Mouse (Mus musculus): ENCODE measurements around the gene Zic4. TPM values are rescaled to one million over a fixed set of nuclear protein-coding genes. Genes with fewer than 3 reads are reported as not detected.

Gene Zic4
- polyA plus RNA-seq, 1 experiment: not detected

GRCm38 (mm10) chr9:91400482-91401093 lies 38.4 kb downstream of the Zic4 start:
- no peak overlapping the region for H3K27ac ChIP-seq (ENCODE audit: insufficient read depth, low read length)
- H3K9ac ChIP-seq (ENCODE audit: low read depth, poor library complexity, severe bottlenecking): no peak overlapping the region
- TF ChIP-seq CTCF (IDR thresholded peaks at IDR 0.05; ENCODE audit: low read depth, low read length) (no peak), EP300 (IDR thresholded peaks at IDR 0.05; ENCODE audit: insufficient read depth, low read depth, low read length) (no peak)
- no peaks in the 10 kb centered on the region for H3K4me1 ChIP-seq (ENCODE audit: control insufficient read depth, insufficient read depth, low read length)
- peaks cover 17% of the 10 kb centered on the region for H3K27me3 ChIP-seq (ENCODE audit: control insufficient read depth, insufficient read depth, low read length, poor library complexity, severe bottlenecking)
- no peaks in the 10 kb centered on the region for H3K9me3 ChIP-seq (replicated peaks; ENCODE audit: control insufficient read depth, insufficient read depth, low read length, poor library complexity, severe bottlenecking)
- no peaks in the 10 kb centered on the region for H3K36me3 ChIP-seq (ENCODE audit: control insufficient read depth, insufficient read depth, low read length, poor library complexity, severe bottlenecking)
- H3K4me3 ChIP-seq (ENCODE audit: low read depth, low read length): no peak overlapping the region

- Histone ChIP-seq H3K9ac (ENCODE audit: low read depth, poor library complexity, severe bottlenecking) (no peak overlapping the region), H3K4me1 (ENCODE audit: control insufficient read depth, insufficient read depth, low read length) (no peaks in the 10 kb centered on the region), H3K27me3 (ENCODE audit: control insufficient read depth, insufficient read depth, low read length, poor library complexity, severe bottlenecking) (peaks cover 14% of the 10 kb centered on the region), H3K4me3 (ENCODE audit: low read depth, low read length) (no peak overlapping the region), H3K36me3 (ENCODE audit: control insufficient read depth, insufficient read depth, low read length, poor library complexity, severe bottlenecking) (no peaks in the 10 kb centered on the region), H3K9me3 (replicated peaks; ENCODE audit: control insufficient read depth, insufficient read depth, low read length, poor library complexity, severe bottlenecking) (no peaks in the 10 kb centered on the region), H3K27ac (ENCODE audit: insufficient read depth, low read length) (no peak overlapping the region)
- TF ChIP-seq CTCF (IDR thresholded peaks at IDR 0.05; ENCODE audit: low read depth, low read length): no peak
- TF ChIP-seq POLR2A (IDR thresholded peaks at IDR 0.05; ENCODE audit: insufficient read depth, low read length): no peak
- TF ChIP-seq EP300 (IDR thresholded peaks at IDR 0.05; ENCODE audit: insufficient read depth, low read depth, low read length): no peak
Measured at GRCm38 (mm10) chr9:91401471-91401870, 39.3 kb downstream of the Zic4 start.

GRCm38 (mm10) chr9:91404229-91404628 lies 42.0 kb downstream of the Zic4 start:
- no peaks in the 10 kb centered on the region for H3K4me1 ChIP-seq (ENCODE audit: control insufficient read depth, insufficient read depth, low read length)
- peaks cover 18% of the 10 kb centered on the region for H3K27me3 ChIP-seq (ENCODE audit: control insufficient read depth, insufficient read depth, low read length, poor library complexity, severe bottlenecking)
- no peak overlapping the region for H3K9ac ChIP-seq (ENCODE audit: low read depth, poor library complexity, severe bottlenecking)
- no peaks in the 10 kb centered on the region for H3K36me3 ChIP-seq (ENCODE audit: control insufficient read depth, insufficient read depth, low read length, poor library complexity, severe bottlenecking)
- TF ChIP-seq EP300 (IDR thresholded peaks at IDR 0.05; ENCODE audit: insufficient read depth, low read depth, low read length) (no peak), POLR2A (IDR thresholded peaks at IDR 0.05; ENCODE audit: insufficient read depth, low read length) (no peak), CTCF (IDR thresholded peaks at IDR 0.05; ENCODE audit: low read depth, low read length) (no peak)
- H3K27ac ChIP-seq (ENCODE audit: insufficient read depth, low read length): no peak overlapping the region
- no peaks in the 10 kb centered on the region for H3K9me3 ChIP-seq (replicated peaks; ENCODE audit: control insufficient read depth, insufficient read depth, low read length, poor library complexity, severe bottlenecking)
- H3K4me3 ChIP-seq (ENCODE audit: low read depth, low read length): no peak overlapping the region

- Histone ChIP-seq H3K27me3 (ENCODE audit: control insufficient read depth, insufficient read depth, low read length, poor library complexity, severe bottlenecking) (peaks cover 18% of the 10 kb centered on the region), H3K9me3 (replicated peaks; ENCODE audit: control insufficient read depth, insufficient read depth, low read length, poor library complexity, severe bottlenecking) (no peaks in the 10 kb centered on the region), H3K4me3 (ENCODE audit: low read depth, low read length) (no peak overlapping the region), H3K9ac (ENCODE audit: low read depth, poor library complexity, severe bottlenecking) (no peak overlapping the region), H3K4me1 (ENCODE audit: control insufficient read depth, insufficient read depth, low read length) (no peaks in the 10 kb centered on the region), H3K27ac (ENCODE audit: insufficient read depth, low read length) (no peak overlapping the region), H3K36me3 (ENCODE audit: control insufficient read depth, insufficient read depth, low read length, poor library complexity, severe bottlenecking) (no peaks in the 10 kb centered on the region)
- TF ChIP-seq CTCF (IDR thresholded peaks at IDR 0.05; ENCODE audit: low read depth, low read length) (no peak), POLR2A (IDR thresholded peaks at IDR 0.05; ENCODE audit: insufficient read depth, low read length) (no peak), EP300 (IDR thresholded peaks at IDR 0.05; ENCODE audit: insufficient read depth, low read depth, low read length) (no peak)
Measured at GRCm38 (mm10) chr9:91404905-91405752, 42.9 kb downstream of the Zic4 start.

GRCm38 (mm10) chr9:91405753-91406178 lies 43.6 kb downstream of the Zic4 start:
- TF ChIP-seq CTCF (IDR thresholded peaks at IDR 0.05; ENCODE audit: low read depth, low read length): no peak
- no peak for TF ChIP-seq EP300 (IDR thresholded peaks at IDR 0.05; ENCODE audit: insufficient read depth, low read depth, low read length)
- TF ChIP-seq POLR2A (IDR thresholded peaks at IDR 0.05; ENCODE audit: insufficient read depth, low read length): no peak
- H3K27me3 ChIP-seq (ENCODE audit: control insufficient read depth, insufficient read depth, low read length, poor library complexity, severe bottlenecking): peaks cover 18% of the 10 kb centered on the region
- H3K4me1 ChIP-seq (ENCODE audit: control insufficient read depth, insufficient read depth, low read length): no peaks in the 10 kb centered on the region
- H3K9ac ChIP-seq (ENCODE audit: low read depth, poor library complexity, severe bottlenecking): no peak overlapping the region
- H3K27ac ChIP-seq (ENCODE audit: insufficient read depth, low read length): no peak overlapping the region
- peak overlapping the region; percentile 58 for H3K4me3 ChIP-seq (ENCODE audit: low read depth, low read length)
- H3K36me3 ChIP-seq (ENCODE audit: control insufficient read depth, insufficient read depth, low read length, poor library complexity, severe bottlenecking): no peaks in the 10 kb centered on the region
- H3K9me3 ChIP-seq (replicated peaks; ENCODE audit: control insufficient read depth, insufficient read depth, low read length, poor library complexity, severe bottlenecking): no peaks in the 10 kb centered on the region

- H3K4me3 ChIP-seq (ENCODE audit: low read depth, low read length): no peak overlapping the region; the same call in 1 of the 2 replicates
- H3K9ac ChIP-seq (ENCODE audit: low read depth, poor library complexity, severe bottlenecking): no peak overlapping the region
- no peak for TF ChIP-seq CTCF (IDR thresholded peaks at IDR 0.05; ENCODE audit: low read depth, low read length)
- TF ChIP-seq EP300 (IDR thresholded peaks at IDR 0.05; ENCODE audit: insufficient read depth, low read depth, low read length): no peak
- no peak for TF ChIP-seq POLR2A (IDR thresholded peaks at IDR 0.05; ENCODE audit: insufficient read depth, low read length)
- H3K27ac ChIP-seq (ENCODE audit: insufficient read depth, low read length): no peak overlapping the region
- no peaks in the 10 kb centered on the region for H3K36me3 ChIP-seq (ENCODE audit: control insufficient read depth, insufficient read depth, low read length, poor library complexity, severe bottlenecking)
- H3K4me1 ChIP-seq (ENCODE audit: control insufficient read depth, insufficient read depth, low read length): no peaks in the 10 kb centered on the region
- H3K9me3 ChIP-seq (replicated peaks; ENCODE audit: control insufficient read depth, insufficient read depth, low read length, poor library complexity, severe bottlenecking): no peaks in the 10 kb centered on the region
- H3K27me3 ChIP-seq (ENCODE audit: control insufficient read depth, insufficient read depth, low read length, poor library complexity, severe bottlenecking): peaks cover 18% of the 10 kb centered on the region
Measured at GRCm38 (mm10) chr9:91406258-91406763, 44.1 kb downstream of the Zic4 start.
